In the genomic region with DNA sequence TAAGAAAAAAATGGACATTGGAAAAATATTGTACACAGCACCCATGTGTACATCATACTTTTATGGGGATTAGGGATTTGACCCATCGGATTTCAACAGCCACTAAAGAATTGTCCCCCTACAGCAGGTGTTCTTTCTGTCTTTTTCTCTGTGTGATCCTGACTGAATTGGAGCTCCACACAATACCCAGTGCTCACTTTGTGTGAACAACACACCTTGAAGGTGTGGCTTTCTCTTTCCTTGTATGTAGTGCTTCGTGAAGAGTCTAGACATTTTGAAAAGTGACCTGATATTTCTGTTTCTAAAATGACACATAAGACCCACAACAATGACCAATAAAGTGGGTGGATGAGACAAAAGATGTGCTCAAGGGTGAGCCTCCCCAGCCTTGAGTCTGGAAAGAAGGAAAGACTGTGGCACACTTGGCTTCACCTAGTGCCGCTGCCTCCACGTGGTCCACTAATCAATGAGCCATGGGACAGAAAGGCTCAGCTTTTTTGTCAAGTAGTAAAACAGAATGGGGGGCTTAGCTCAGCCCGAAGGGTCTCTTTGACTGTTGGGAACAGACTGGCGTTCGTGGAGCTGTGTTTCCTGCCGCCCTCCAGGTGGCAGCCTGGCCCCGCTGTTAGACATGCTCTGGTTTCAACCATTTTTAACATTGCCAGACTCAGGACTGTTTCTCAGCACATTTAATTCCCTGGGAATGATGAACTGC, we compare ENCODE assay signal across 9 mouse cellular contexts. TPM values are rescaled to one million over a fixed set of nuclear protein-coding genes. Genes with fewer than 3 reads are reported as not detected.
DNase-seq lines count a peak whose midpoint lies in the region; ATAC-seq and TF ChIP-seq lines count a peak whose summit lies in the region.
"Had no signal": no experiment of that assay in that cellular context is flagged by ENCODE, and none has a peak within 500 bp of the region (broad histone marks: within the 10 kb centered on the region; RNA-seq: fewer than 3 reads in every experiment).

No protein-coding gene starts in this region.

- ATAC-seq in heart, postnatal 0 days (ENCODE audit: insufficient read depth, low read depth): peak; percentile 53
- peak; percentile 60 for ATAC-seq in lung, embryonic 16.5 days (ENCODE audit: low read depth)

- no peak for TF ChIP-seq EP300 in heart, postnatal 0 days (IDR thresholded peaks at IDR 0.05; ENCODE audit: low read depth)

- no peak overlapping the region for H3K4me2 ChIP-seq in heart, postnatal 0 days (ENCODE audit: low read depth, low read length)
- no peak overlapping the region for H3K4me2 ChIP-seq in lung, embryonic 16.5 days (ENCODE audit: low read depth, low read length)

- H3K9ac ChIP-seq in heart, postnatal 0 days (replicated peaks; ENCODE audit: low read depth, low read length): no peak overlapping the region
- H3K9ac ChIP-seq in lung, embryonic 16.5 days (ENCODE audit: low read length): no peak overlapping the region

- H3K27ac ChIP-seq in embryonic fibroblast, embryonic 13.5 days (ENCODE audit: insufficient read depth, low read length): no peak overlapping the region
- no peak overlapping the region for H3K27ac ChIP-seq in heart, postnatal 0 days (ENCODE audit: low read depth)
- no peak overlapping the region for H3K27ac ChIP-seq in lung, embryonic 16.5 days (ENCODE audit: low read length)
- H3K27ac ChIP-seq: macrophage had no signal

- peak; percentile 24; the same call in 1 of the 2 replicates for TF ChIP-seq CTCF in E14TG2a.4 (conservative IDR thresholded peaks at IDR 0.05; ENCODE audit: low read length)
- TF ChIP-seq CTCF in embryonic fibroblast, embryonic 13.5 days (IDR thresholded peaks at IDR 0.05; ENCODE audit: borderline replicate concordance, insufficient read depth, low read length): peak; percentile 78
- peak; percentile 87 for TF ChIP-seq CTCF in heart, postnatal 0 days (IDR thresholded peaks at IDR 0.05; ENCODE audit: low read depth)

- H3K9me3 ChIP-seq in E14TG2a.4 (ENCODE audit: low read length): no peaks in the 10 kb centered on the region
- no peaks in the 10 kb centered on the region for H3K9me3 ChIP-seq in heart, postnatal 0 days (replicated peaks; ENCODE audit: control insufficient read depth, low read length)
- H3K9me3 ChIP-seq in lung, embryonic 16.5 days (ENCODE audit: control insufficient read depth, low read length): no peaks in the 10 kb centered on the region

- H3K4me3 ChIP-seq in E14TG2a.4 (replicated peaks; ENCODE audit: low read length): no peak overlapping the region
- H3K4me3 ChIP-seq in embryonic fibroblast, embryonic 13.5 days (ENCODE audit: insufficient read depth, low read length): no peak overlapping the region
- H3K4me3 ChIP-seq in heart, postnatal 0 days (ENCODE audit: low read depth, low read length): no peak overlapping the region
- no peak overlapping the region for H3K4me3 ChIP-seq in lung, embryonic 16.5 days (ENCODE audit: low read length)

- 23% methylated on average over 9 of the region's 9 CpGs for WGBS in heart, postnatal 0 days
- WGBS in lung, embryonic 16.5 days: 24% methylated on average over 9 of the region's 9 CpGs

- H3K36me3 ChIP-seq in E14TG2a.4 (ENCODE audit: insufficient read depth, low read length): no peaks in the 10 kb centered on the region
- no peaks in the 10 kb centered on the region for H3K36me3 ChIP-seq in heart, postnatal 0 days (replicated peaks; ENCODE audit: control insufficient read depth, insufficient read depth, low read length)
- H3K36me3 ChIP-seq in lung, embryonic 16.5 days (ENCODE audit: control insufficient read depth, insufficient read depth, low read length): no peaks in the 10 kb centered on the region

- no peak for TF ChIP-seq POLR2A in embryonic fibroblast, embryonic 13.5 days (IDR thresholded peaks at IDR 0.05; ENCODE audit: low read depth, low read length)

- H3K27me3 ChIP-seq in E14TG2a.4 (ENCODE audit: insufficient read depth, low read length): no peaks in the 10 kb centered on the region
- H3K27me3 ChIP-seq in heart, postnatal 0 days (ENCODE audit: control insufficient read depth, insufficient read depth, low read length): no peaks in the 10 kb centered on the region
- H3K27me3 ChIP-seq in lung, embryonic 16.5 days (ENCODE audit: control insufficient read depth, insufficient read depth, low read depth, low read length): no peaks in the 10 kb centered on the region

- peak; percentile 64 for DNase-seq in adrenal gland, postnatal 25 days
- DNase-seq in heart, postnatal 0 days (ENCODE audit: low spot score): peak; percentile 21
- peak; percentile 42 to 51 for DNase-seq in kidney, postnatal 25 days
- DNase-seq in right cerebral cortex, adult 18-20 months: peak; percentile 75
- DNase-seq in B cell, adult 2 months: no peak

- H3K4me1 ChIP-seq in E14TG2a.4 (replicated peaks; ENCODE audit: low read depth, low read length): no peaks in the 10 kb centered on the region
- H3K4me1 ChIP-seq in embryonic fibroblast, embryonic 13.5 days (ENCODE audit: control insufficient read depth, insufficient read depth, low read length): no peaks in the 10 kb centered on the region
- H3K4me1 ChIP-seq in heart, postnatal 0 days (ENCODE audit: control insufficient read depth, insufficient read depth): peaks cover 7% of the 10 kb centered on the region
- H3K4me1 ChIP-seq in lung, embryonic 16.5 days (replicated peaks; ENCODE audit: control insufficient read depth, insufficient read depth, low read length): peaks cover 10% of the 10 kb centered on the region

RNA-seq across cellular contexts. Expression of gene Sema6d, which starts 10.9 kb away (rescaled TPM):
- 8.6 and 10.9 TPM in 2 replicates for total RNA-seq in adrenal gland, postnatal 25 days (2021)
- polyA plus RNA-seq in embryonic fibroblast, embryonic 13.5 days (2011; ENCODE audit: insufficient read length, low read depth, missing spikeins): 3.6 and 4.5 TPM in 2 replicates
- total RNA-seq in heart, postnatal 0 days (2014; rRNA removed; ENCODE audit: low replicate concordance): 27.1 and 28.8 TPM in 2 replicates
- 8.7 and 9.3 TPM in 2 replicates for polyA plus RNA-seq in heart, postnatal 0 days (2015; fragmentation: Nextera tagmentation; extraction: Ambion mirVana)
- polyA plus RNA-seq in lung, embryonic 16.5 days (2015; fragmentation: Nextera tagmentation; extraction: Ambion mirVana): 18.1 and 19.0 TPM in 2 replicates

Comparison
In these comparisons a context has a peak if more than half of its experiments do, and no peak if none do; other contexts are left out.
1. CTCF ChIP-seq: peak in every context shown above with its lines; median percentile 87 in heart, postnatal 0 days; 78 in embryonic fibroblast, embryonic 13.5 days; 24 in E14TG2a.4.
2. DNase-seq: peak in adrenal gland, postnatal 25 days (single experiment), heart, postnatal 0 days (single experiment), kidney, postnatal 25 days (2 of 2) and right cerebral cortex, adult 18-20 months (single experiment); none in B cell, adult 2 months (0 of 2).